Mouse (Mus musculus): ENCODE measurements around the gene Kcnt2. TPM values are rescaled to one million over a fixed set of nuclear protein-coding genes. Genes with fewer than 3 reads are reported as not detected.
A peak's percentile ranks its signal among the peaks of the same experiment; 100 is the strongest.

Kcnt2 gene
- polyA plus RNA-seq (2015; fragmentation: Nextera tagmentation; extraction: Ambion mirVana): 0.60 and 0.63 TPM in 2 replicates

- H3K27me3 ChIP-seq (replicated peaks; ENCODE audit: control insufficient read depth, insufficient read depth, low read length): no peaks in the 10 kb centered on the region
- H3K4me3 ChIP-seq (ENCODE audit: low read depth, low read length): peak within 1 kb of the TSS; percentile 42
- H3K9ac ChIP-seq (ENCODE audit: low read depth, low read length): 0 out of 2 replicates have a peak within 1 kb of the TSS, but pooled peaks have one; percentile 26
- peak; percentile 49; the same call in 1 of the 2 replicates for ATAC-seq
- H3K36me3 ChIP-seq (ENCODE audit: control insufficient read depth, insufficient read depth): no peaks in the 10 kb centered on the region
- H3K27ac ChIP-seq (ENCODE audit: low read depth, low read length): no peak within 1 kb of the TSS
- H3K4me1 ChIP-seq (replicated peaks; ENCODE audit: control insufficient read depth, insufficient read depth, low read length): no peaks in the 10 kb centered on the region
- 2% methylated on average over 21 of the region's 21 CpGs for WGBS
- no peak for TF ChIP-seq CTCF (IDR thresholded peaks at IDR 0.05; ENCODE audit: low read depth)
- H3K9me3 ChIP-seq (ENCODE audit: control insufficient read depth): no peaks in the 10 kb centered on the region
- peak within 1 kb of the TSS; percentile 67 for H3K4me2 ChIP-seq (replicated peaks; ENCODE audit: low read depth)
These were observed at the start of gene Kcnt2 for GRCm38 (mm10) chr1:140245876-140246597. Gene Kcnt2, plus strand, starts transcription at chr1:140246158.

GRCm38 (mm10) chr1:140205329-140205728 lies 40.6 kb upstream of the Kcnt2 start:
- WGBS: 80% methylated on average over 2 of the region's 2 CpGs
- Histone ChIP-seq H3K4me2 (replicated peaks; ENCODE audit: low read depth) (no peak overlapping the region), H3K4me1 (replicated peaks; ENCODE audit: control insufficient read depth, insufficient read depth, low read length) (no peaks in the 10 kb centered on the region), H3K9ac (ENCODE audit: low read depth, low read length) (no peak overlapping the region), H3K27ac (ENCODE audit: low read depth, low read length) (no peak overlapping the region), H3K27me3 (replicated peaks; ENCODE audit: control insufficient read depth, insufficient read depth, low read length) (no peaks in the 10 kb centered on the region), H3K9me3 (ENCODE audit: control insufficient read depth) (no peaks in the 10 kb centered on the region), H3K4me3 (ENCODE audit: low read depth, low read length) (no peak overlapping the region), H3K36me3 (ENCODE audit: control insufficient read depth, insufficient read depth) (no peaks in the 10 kb centered on the region)
- no peak for TF ChIP-seq CTCF (IDR thresholded peaks at IDR 0.05; ENCODE audit: low read depth)
- no peak for ATAC-seq

- Histone ChIP-seq H3K36me3 (ENCODE audit: control insufficient read depth, insufficient read depth) (no peaks in the 10 kb centered on the region), H3K9ac (ENCODE audit: low read depth, low read length) (no peak overlapping the region), H3K4me2 (replicated peaks; ENCODE audit: low read depth) (no peak overlapping the region), H3K27me3 (replicated peaks; ENCODE audit: control insufficient read depth, insufficient read depth, low read length) (no peaks in the 10 kb centered on the region), H3K9me3 (ENCODE audit: control insufficient read depth) (no peaks in the 10 kb centered on the region), H3K4me3 (ENCODE audit: low read depth, low read length) (no peak overlapping the region), H3K4me1 (replicated peaks; ENCODE audit: control insufficient read depth, insufficient read depth, low read length) (no peaks in the 10 kb centered on the region), H3K27ac (ENCODE audit: low read depth, low read length) (no peak overlapping the region)
- WGBS: 40% methylated on average over 1 of the region's 3 CpGs
- ATAC-seq: no peak
- no peak for TF ChIP-seq CTCF (IDR thresholded peaks at IDR 0.05; ENCODE audit: low read depth)
These were observed 20.7 kb upstream of the Kcnt2 start for GRCm38 (mm10) chr1:140225221-140225620.

- Histone ChIP-seq H3K4me3 (ENCODE audit: low read depth, low read length) (no peak overlapping the region), H3K27me3 (replicated peaks; ENCODE audit: control insufficient read depth, insufficient read depth, low read length) (no peaks in the 10 kb centered on the region), H3K9ac (ENCODE audit: low read depth, low read length) (no peak overlapping the region), H3K4me2 (replicated peaks; ENCODE audit: low read depth) (0 out of 2 replicates have a peak overlapping the region, but pooled peaks have one; percentile 21), H3K27ac (ENCODE audit: low read depth, low read length) (no peak overlapping the region), H3K36me3 (ENCODE audit: control insufficient read depth, insufficient read depth) (no peaks in the 10 kb centered on the region), H3K9me3 (ENCODE audit: control insufficient read depth) (no peaks in the 10 kb centered on the region), H3K4me1 (replicated peaks; ENCODE audit: control insufficient read depth, insufficient read depth, low read length) (no peaks in the 10 kb centered on the region)
- 45% methylated on average over 8 of the region's 8 CpGs for WGBS
- no peak for TF ChIP-seq CTCF (IDR thresholded peaks at IDR 0.05; ENCODE audit: low read depth)
- peak; percentile 68 for ATAC-seq
These were observed 19.3 kb upstream of the Kcnt2 start for GRCm38 (mm10) chr1:140226673-140227072.

GRCm38 (mm10) chr1:140245465-140245864 lies 493 bp upstream of the Kcnt2 start:
- peak; percentile 64 for ATAC-seq
- 2% methylated on average over 17 of the region's 17 CpGs for WGBS
- no peaks in the 10 kb centered on the region for H3K4me1 ChIP-seq (replicated peaks; ENCODE audit: control insufficient read depth, insufficient read depth, low read length)
- H3K36me3 ChIP-seq (ENCODE audit: control insufficient read depth, insufficient read depth): no peaks in the 10 kb centered on the region
- no peaks in the 10 kb centered on the region for H3K27me3 ChIP-seq (replicated peaks; ENCODE audit: control insufficient read depth, insufficient read depth, low read length)
- H3K4me2 ChIP-seq (replicated peaks; ENCODE audit: low read depth): peak overlapping the region; percentile 67
- H3K9ac ChIP-seq (ENCODE audit: low read depth, low read length): 0 out of 2 replicates have a peak overlapping the region, but pooled peaks have one; percentile 26
- peak; percentile 21; the same call in 1 of the 2 replicates for TF ChIP-seq CTCF (IDR thresholded peaks at IDR 0.05; ENCODE audit: low read depth)
- H3K9me3 ChIP-seq (ENCODE audit: control insufficient read depth): no peaks in the 10 kb centered on the region
- no peak overlapping the region for H3K27ac ChIP-seq (ENCODE audit: low read depth, low read length)
- peak overlapping the region; percentile 42 for H3K4me3 ChIP-seq (ENCODE audit: low read depth, low read length)

GRCm38 (mm10) chr1:140264696-140265095 lies 18.7 kb downstream of the Kcnt2 start:
- no peaks in the 10 kb centered on the region for H3K9me3 ChIP-seq (ENCODE audit: control insufficient read depth)
- no peak for TF ChIP-seq CTCF (IDR thresholded peaks at IDR 0.05; ENCODE audit: low read depth)
- no peaks in the 10 kb centered on the region for H3K36me3 ChIP-seq (ENCODE audit: control insufficient read depth, insufficient read depth)
- no peak overlapping the region for H3K27ac ChIP-seq (ENCODE audit: low read depth, low read length)
- no peak for ATAC-seq
- no peaks in the 10 kb centered on the region; the same call in 1 of the 2 replicates for H3K4me1 ChIP-seq (replicated peaks; ENCODE audit: control insufficient read depth, insufficient read depth, low read length)
- H3K9ac ChIP-seq (ENCODE audit: low read depth, low read length): no peak overlapping the region
- WGBS: 27% methylated on average over 3 of the region's 3 CpGs
- no peaks in the 10 kb centered on the region for H3K27me3 ChIP-seq (replicated peaks; ENCODE audit: control insufficient read depth, insufficient read depth, low read length)
- H3K4me3 ChIP-seq (ENCODE audit: low read depth, low read length): no peak overlapping the region
- no peak overlapping the region for H3K4me2 ChIP-seq (replicated peaks; ENCODE audit: low read depth)

Measured in intestine, postnatal 0 days (tissue).